Mouse (Mus musculus): Measurements from ENCODE around the gene Ndufa11. TPM values are rescaled to one million over a fixed set of nuclear protein-coding genes. Genes with fewer than 3 reads are reported as not detected.

Ndufa11 gene
- polyA plus RNA-seq, 1 experiment from 2014 or later, result 381 TPM

DNA sequence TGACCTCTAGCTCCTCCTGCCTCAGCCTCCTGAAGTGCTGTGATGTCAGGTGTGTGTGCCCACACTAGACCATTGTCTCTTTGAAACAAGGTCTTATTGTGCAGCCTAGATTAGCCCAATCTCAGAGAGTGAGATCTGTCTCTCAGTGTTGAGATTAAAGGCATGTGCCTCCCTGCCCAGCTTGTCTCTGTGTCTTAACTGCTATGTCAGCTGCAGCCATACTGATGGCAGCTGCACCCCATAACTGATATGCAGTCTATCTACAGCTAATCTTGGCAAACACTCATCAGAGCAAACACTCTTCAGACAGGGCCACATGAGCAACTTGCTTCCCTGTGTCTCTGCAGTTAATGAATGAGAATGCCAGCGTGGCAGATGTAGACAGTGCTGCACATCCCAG lies 11.1 kb upstream of the Ndufa11 start:
- no peak for ATAC-seq (ENCODE audit: low FRiP score)
- Histone ChIP-seq H3K9ac (ENCODE audit: low read depth, low read length) (no peak overlapping the region), H3K36me3 (ENCODE audit: control insufficient read depth, insufficient read depth, low read length) (peaks cover 50% of the 10 kb centered on the region), H3K9me3 (ENCODE audit: control insufficient read depth, low read length) (no peaks in the 10 kb centered on the region), H3K27me3 (ENCODE audit: control insufficient read depth, insufficient read depth, low read length) (no peaks in the 10 kb centered on the region), H3K27ac (ENCODE audit: low read depth, low read length) (no peak overlapping the region), H3K4me2 (replicated peaks; ENCODE audit: low read depth, low read length) (no peak overlapping the region), H3K4me1 (replicated peaks; ENCODE audit: control insufficient read depth, insufficient read depth, low read length) (no peaks in the 10 kb centered on the region), H3K4me3 (ENCODE audit: low read depth, low read length) (no peak overlapping the region)
- 93% methylated on average over 1 of the region's 1 CpGs for WGBS
- DNase-seq (ENCODE audit: low spot score), result no peak

DNA sequence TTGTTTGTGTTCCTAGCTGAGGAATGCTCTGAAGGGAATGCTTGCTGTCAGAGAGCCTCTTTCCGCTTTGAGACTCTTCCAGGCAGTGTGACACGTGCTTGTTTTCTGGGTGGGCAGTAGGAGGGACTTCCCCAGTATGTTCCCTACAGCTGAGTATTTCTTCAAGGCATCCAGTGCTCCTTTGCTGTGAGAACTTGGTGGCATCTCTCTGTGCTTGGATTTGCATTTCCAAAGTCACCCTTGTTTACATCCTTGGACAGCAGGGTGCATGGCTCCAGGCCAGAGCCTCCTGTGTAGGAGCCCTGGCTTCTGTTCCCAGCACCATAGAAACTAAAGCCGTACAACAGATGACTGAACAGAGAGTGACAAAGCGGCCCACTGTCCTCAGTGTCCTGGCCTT lies 8.9 kb upstream of the Ndufa11 start:
- no peaks in the 10 kb centered on the region for H3K4me1 ChIP-seq (replicated peaks; ENCODE audit: control insufficient read depth, insufficient read depth, low read length)
- 88% methylated on average over 4 of the region's 4 CpGs for WGBS
- H3K27me3 ChIP-seq (ENCODE audit: control insufficient read depth, insufficient read depth, low read length), result no peaks in the 10 kb centered on the region
- DNase-seq (ENCODE audit: low spot score) (no peak), ATAC-seq (ENCODE audit: low FRiP score) (no peak)
- H3K9me3 ChIP-seq (ENCODE audit: control insufficient read depth, low read length), result no peaks in the 10 kb centered on the region
- no peak overlapping the region for H3K4me2 ChIP-seq (replicated peaks; ENCODE audit: low read depth, low read length)
- H3K36me3 ChIP-seq (ENCODE audit: control insufficient read depth, insufficient read depth, low read length), result peaks cover 43% of the 10 kb centered on the region
- H3K27ac ChIP-seq (ENCODE audit: low read depth, low read length), result no peak overlapping the region
- H3K9ac ChIP-seq (ENCODE audit: low read depth, low read length), result no peak overlapping the region
- H3K4me3 ChIP-seq (ENCODE audit: low read depth, low read length), result no peak overlapping the region

GRCm38 (mm10) chr17:56709708-56710107 lies 7.9 kb upstream of the Ndufa11 start:
- DNase-seq (ENCODE audit: low spot score), result no peak
- H3K27me3 ChIP-seq (ENCODE audit: control insufficient read depth, insufficient read depth, low read length), result no peaks in the 10 kb centered on the region
- 87% methylated on average over 3 of the region's 3 CpGs for WGBS
- no peak overlapping the region for H3K4me2 ChIP-seq (replicated peaks; ENCODE audit: low read depth, low read length)
- no peaks in the 10 kb centered on the region for H3K9me3 ChIP-seq (ENCODE audit: control insufficient read depth, low read length)
- peaks cover 43% of the 10 kb centered on the region for H3K36me3 ChIP-seq (ENCODE audit: control insufficient read depth, insufficient read depth, low read length)
- no peak for ATAC-seq (ENCODE audit: low FRiP score)
- H3K9ac ChIP-seq (ENCODE audit: low read depth, low read length), result no peak overlapping the region
- H3K27ac ChIP-seq (ENCODE audit: low read depth, low read length), result no peak overlapping the region
- H3K4me3 ChIP-seq (ENCODE audit: low read depth, low read length), result no peak overlapping the region
- H3K4me1 ChIP-seq (replicated peaks; ENCODE audit: control insufficient read depth, insufficient read depth, low read length), result no peaks in the 10 kb centered on the region

- Histone ChIP-seq H3K4me3 (ENCODE audit: low read depth, low read length) (0 out of 2 replicates have a peak overlapping the region, but pooled peaks have one; percentile 79), H3K36me3 (ENCODE audit: control insufficient read depth, insufficient read depth, low read length) (peaks cover 10% of the 10 kb centered on the region), H3K4me1 (replicated peaks; ENCODE audit: control insufficient read depth, insufficient read depth, low read length) (0 out of 2 replicates have a peak, but pooled peaks cover 5% of the 10 kb centered on the region), H3K9ac (ENCODE audit: low read depth, low read length) (peak overlapping the region; percentile 31; the same call in 1 of the 2 replicates), H3K4me2 (replicated peaks; ENCODE audit: low read depth, low read length) (peak overlapping the region; percentile 62; the same call in 1 of the 2 replicates), H3K9me3 (ENCODE audit: control insufficient read depth, low read length) (no peaks in the 10 kb centered on the region), H3K27ac (ENCODE audit: low read depth, low read length) (no peak overlapping the region), H3K27me3 (ENCODE audit: control insufficient read depth, insufficient read depth, low read length) (no peaks in the 10 kb centered on the region)
- DNase-seq (ENCODE audit: low spot score) (no peak), ATAC-seq (ENCODE audit: low FRiP score) (no peak)
- WGBS, result 64% methylated on average over 11 of the region's 11 CpGs
Observed at GRCm38 (mm10) chr17:56715360-56715759, 2.2 kb upstream of the Ndufa11 start.

DNA sequence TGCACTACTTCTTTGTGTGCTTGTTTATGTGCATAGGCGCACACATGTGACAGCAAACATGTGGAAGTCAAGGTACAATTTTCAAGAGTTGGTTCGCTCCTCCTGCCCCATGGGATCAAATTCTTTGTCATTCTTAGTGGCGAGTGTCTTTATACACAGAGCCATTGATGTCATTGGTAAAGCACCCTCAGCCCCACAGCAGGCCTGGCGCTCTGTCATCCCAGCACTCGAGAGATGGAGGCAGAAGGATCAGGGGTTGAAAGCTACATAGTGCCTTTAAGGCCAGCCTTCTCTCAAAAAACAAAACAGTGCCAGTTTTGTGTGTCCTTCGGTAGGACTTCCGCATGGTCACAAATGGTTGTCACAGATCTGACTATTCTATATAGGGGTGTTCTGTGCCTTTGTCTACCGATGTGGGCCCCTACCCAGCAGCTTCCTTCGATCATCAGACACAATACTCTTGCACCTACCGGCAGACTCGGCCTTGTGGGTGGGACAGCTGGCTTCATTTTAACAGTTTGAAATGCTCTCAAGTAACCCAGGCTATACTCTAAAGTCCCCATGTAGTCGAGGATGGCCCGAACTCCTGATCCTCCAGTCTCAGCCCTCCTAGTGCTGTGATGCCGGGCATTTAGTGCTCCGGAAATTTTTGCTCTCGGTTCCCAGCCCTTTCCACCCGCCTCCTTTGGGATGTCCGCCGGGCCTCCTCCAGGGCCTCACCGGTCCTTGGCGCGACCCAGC lies 1.5 kb upstream of the Ndufa11 start:
- H3K9ac ChIP-seq (ENCODE audit: low read depth, low read length), result peak overlapping the region; percentile 64
- ATAC-seq (ENCODE audit: low FRiP score) (no peak; the same call in 1 of the 2 replicates), DNase-seq (ENCODE audit: low spot score) (no peak)
- H3K27ac ChIP-seq (ENCODE audit: low read depth, low read length), result peak overlapping the region; percentile 65; the same call in 1 of the 2 replicates
- peaks cover 3% of the 10 kb centered on the region for H3K36me3 ChIP-seq (ENCODE audit: control insufficient read depth, insufficient read depth, low read length)
- H3K9me3 ChIP-seq (ENCODE audit: control insufficient read depth, low read length), result no peaks in the 10 kb centered on the region
- H3K27me3 ChIP-seq (ENCODE audit: control insufficient read depth, insufficient read depth, low read length), result no peaks in the 10 kb centered on the region
- H3K4me2 ChIP-seq (replicated peaks; ENCODE audit: low read depth, low read length), result peak overlapping the region; percentile 62
- peak overlapping the region; percentile 79 for H3K4me3 ChIP-seq (ENCODE audit: low read depth, low read length)
- H3K4me1 ChIP-seq (replicated peaks; ENCODE audit: control insufficient read depth, insufficient read depth, low read length), result 0 out of 2 replicates have a peak, but pooled peaks cover 5% of the 10 kb centered on the region
- WGBS, result 25% methylated on average over 22 of the region's 22 CpGs

GRCm38 (mm10) chr17:56716655-56717362 lies 758 bp upstream of the Ndufa11 start:
- DNase-seq (ENCODE audit: low spot score) (peak; percentile 99), ATAC-seq (ENCODE audit: low FRiP score) (peak; percentile 94)
- Histone ChIP-seq H3K27me3 (ENCODE audit: control insufficient read depth, insufficient read depth, low read length) (no peaks in the 10 kb centered on the region), H3K9me3 (ENCODE audit: control insufficient read depth, low read length) (no peaks in the 10 kb centered on the region), H3K27ac (ENCODE audit: low read depth, low read length) (peak overlapping the region; percentile 72), H3K4me2 (replicated peaks; ENCODE audit: low read depth, low read length) (peak overlapping the region; percentile 62), H3K4me1 (replicated peaks; ENCODE audit: control insufficient read depth, insufficient read depth, low read length) (0 out of 2 replicates have a peak, but pooled peaks cover 5% of the 10 kb centered on the region), H3K36me3 (ENCODE audit: control insufficient read depth, insufficient read depth, low read length) (peaks cover under 1% of the 10 kb centered on the region; the same call in 1 of the 2 replicates), H3K4me3 (ENCODE audit: low read depth, low read length) (peak overlapping the region; percentile 79), H3K9ac (ENCODE audit: low read depth, low read length) (peak overlapping the region; percentile 89)
- WGBS, result under 1% methylated on average over 44 of the region's 55 CpGs

DNA sequence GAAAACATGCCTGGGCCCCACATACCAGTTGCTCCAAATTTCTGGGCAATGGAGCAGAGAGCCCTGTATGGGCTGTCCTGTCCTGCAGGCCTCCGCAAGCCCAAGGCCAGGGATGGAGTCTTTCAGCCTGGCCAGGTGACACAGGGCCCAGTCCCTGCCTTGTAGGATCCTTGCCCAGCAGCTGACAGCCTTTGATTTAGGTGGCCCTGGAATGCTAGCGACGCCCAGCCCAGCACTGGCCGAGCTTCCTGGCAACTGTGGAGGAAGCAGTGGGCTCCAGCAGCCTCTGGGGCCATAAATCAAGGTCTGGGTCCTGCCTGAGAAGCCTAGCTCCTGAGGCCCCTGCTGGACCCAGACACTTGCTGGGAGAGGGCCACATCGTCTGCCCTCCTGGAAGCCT lies 4.9 kb downstream of the Ndufa11 start:
- no peak for ATAC-seq (ENCODE audit: low FRiP score)
- no peak overlapping the region for H3K9ac ChIP-seq (ENCODE audit: low read depth, low read length)
- no peak overlapping the region for H3K4me2 ChIP-seq (replicated peaks; ENCODE audit: low read depth, low read length)
- H3K36me3 ChIP-seq (ENCODE audit: control insufficient read depth, insufficient read depth, low read length), result 0 out of 2 replicates have a peak, but pooled peaks cover 5% of the 10 kb centered on the region
- H3K4me1 ChIP-seq (replicated peaks; ENCODE audit: control insufficient read depth, insufficient read depth, low read length), result peaks cover 5% of the 10 kb centered on the region; the same call in 1 of the 2 replicates
- H3K27me3 ChIP-seq (ENCODE audit: control insufficient read depth, insufficient read depth, low read length), result no peaks in the 10 kb centered on the region
- H3K27ac ChIP-seq (ENCODE audit: low read depth, low read length), result no peak overlapping the region
- H3K4me3 ChIP-seq (ENCODE audit: low read depth, low read length), result no peak overlapping the region
- no peak for DNase-seq (ENCODE audit: low spot score)
- 82% methylated on average over 5 of the region's 5 CpGs for WGBS
- no peaks in the 10 kb centered on the region for H3K9me3 ChIP-seq (ENCODE audit: control insufficient read depth, low read length)

DNA sequence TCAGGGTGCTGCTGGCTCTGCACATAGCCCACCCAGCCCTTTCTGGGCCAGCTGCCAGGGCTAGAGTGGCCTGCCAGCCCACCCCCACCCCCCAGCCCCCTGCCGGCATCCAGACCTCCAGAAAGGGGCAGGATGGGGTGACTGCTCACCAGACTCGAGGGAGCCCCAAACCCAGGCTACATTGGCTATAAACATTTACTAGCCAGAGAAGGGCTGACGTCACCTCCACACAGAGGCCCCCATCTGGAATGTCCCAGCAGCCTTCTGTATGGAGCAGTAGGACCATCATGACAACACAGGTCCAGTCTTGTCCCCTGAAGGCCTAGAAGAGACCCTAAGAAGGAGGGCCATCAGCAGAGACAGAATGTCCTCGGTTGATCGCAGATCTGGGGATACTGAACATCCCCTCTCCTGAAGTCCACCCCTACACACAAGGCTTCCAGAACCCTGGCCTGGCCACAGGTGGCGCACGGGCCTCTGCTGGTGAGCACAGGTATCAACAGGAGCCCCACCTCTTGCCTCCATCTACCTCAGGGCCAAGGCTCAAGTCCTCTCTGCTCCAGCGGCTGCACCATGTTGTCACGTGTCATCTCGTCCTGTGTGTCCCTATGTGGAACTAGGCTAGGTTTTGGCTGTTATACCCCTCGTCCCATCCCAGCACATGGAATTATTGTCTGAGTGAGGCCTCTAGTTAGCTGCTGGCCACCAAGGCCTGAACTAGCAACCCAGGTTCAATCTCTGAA lies 6.0 kb downstream of the Ndufa11 start:
- 92% methylated on average over 11 of the region's 11 CpGs for WGBS
- Histone ChIP-seq H3K9ac (ENCODE audit: low read depth, low read length) (no peak overlapping the region), H3K4me2 (replicated peaks; ENCODE audit: low read depth, low read length) (no peak overlapping the region), H3K27ac (ENCODE audit: low read depth, low read length) (no peak overlapping the region), H3K4me1 (replicated peaks; ENCODE audit: control insufficient read depth, insufficient read depth, low read length) (peaks cover 5% of the 10 kb centered on the region), H3K27me3 (ENCODE audit: control insufficient read depth, insufficient read depth, low read length) (no peaks in the 10 kb centered on the region), H3K36me3 (ENCODE audit: control insufficient read depth, insufficient read depth, low read length) (0 out of 2 replicates have a peak, but pooled peaks cover 5% of the 10 kb centered on the region), H3K9me3 (ENCODE audit: control insufficient read depth, low read length) (no peaks in the 10 kb centered on the region), H3K4me3 (ENCODE audit: low read depth, low read length) (no peak overlapping the region)
- ATAC-seq (ENCODE audit: low FRiP score) (no peak), DNase-seq (ENCODE audit: low spot score) (no peak)
